Mouse (Mus musculus) cerebellum, adult 11 months (tissue): Measurements from ENCODE around the gene Ctsj.
"Not testable (repeated sequence)": the region's sequence is repeated elsewhere in the genome, so short reads cannot be mapped to it uniquely, and the experiment has no call there.

Experiments
- DNase-seq: peaks from one replicate; pipeline ENCODE4 v3.0.0; 2022

The Ctsj gene

DNA sequence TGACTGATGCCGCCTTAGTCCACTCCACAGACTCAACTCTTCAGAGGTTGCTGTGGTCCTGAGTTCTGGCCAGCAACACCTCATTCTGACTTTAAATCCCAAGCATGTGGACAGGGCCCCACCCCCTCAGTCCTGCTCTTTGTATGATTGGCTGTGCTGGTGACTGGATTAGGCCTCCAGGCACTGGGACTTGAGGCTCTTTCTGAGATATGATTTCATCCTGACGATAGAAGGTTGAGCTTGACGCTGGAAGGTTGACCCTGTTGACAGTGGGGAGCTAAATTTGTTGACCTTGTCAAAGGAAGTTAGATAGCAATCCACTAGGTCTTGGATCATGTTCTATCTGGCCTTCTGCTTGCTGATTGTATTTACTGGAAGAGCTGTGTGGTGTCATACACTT lies at the start of gene Ctsj:
TSS of gene Ctsj (minus strand) at position 101 of the 400 bp plus-strand sequence.
- no peak for DNase-seq

GRCm38 (mm10) chr13:61040531-61040930 lies 34.8 kb upstream of the Ctsj start, which contains the start of gene Ctsq:
Gene Ctsq (minus strand): TSS chr13:61040631.
- no peak for DNase-seq

DNA sequence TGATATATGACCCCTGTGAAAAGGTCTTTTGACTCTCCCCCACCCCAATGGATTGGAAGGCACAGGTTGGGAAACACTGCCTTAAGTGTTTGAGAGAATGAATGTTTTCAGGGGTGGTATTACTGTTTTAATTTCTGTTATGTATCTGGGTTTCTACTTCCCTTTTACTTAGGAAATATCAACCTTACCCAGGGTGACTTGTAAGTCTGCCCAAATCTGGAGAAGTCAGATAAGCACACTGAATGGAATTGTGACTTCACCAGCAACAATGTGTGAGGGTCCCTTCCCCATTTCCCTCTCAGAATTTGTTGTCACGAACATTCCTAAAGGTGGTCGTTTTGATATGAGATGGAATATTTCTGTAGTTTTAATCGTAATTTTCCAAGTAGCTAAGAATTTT lies 17.0 kb upstream of the Ctsj start:
- DNase-seq: no peak

DNA sequence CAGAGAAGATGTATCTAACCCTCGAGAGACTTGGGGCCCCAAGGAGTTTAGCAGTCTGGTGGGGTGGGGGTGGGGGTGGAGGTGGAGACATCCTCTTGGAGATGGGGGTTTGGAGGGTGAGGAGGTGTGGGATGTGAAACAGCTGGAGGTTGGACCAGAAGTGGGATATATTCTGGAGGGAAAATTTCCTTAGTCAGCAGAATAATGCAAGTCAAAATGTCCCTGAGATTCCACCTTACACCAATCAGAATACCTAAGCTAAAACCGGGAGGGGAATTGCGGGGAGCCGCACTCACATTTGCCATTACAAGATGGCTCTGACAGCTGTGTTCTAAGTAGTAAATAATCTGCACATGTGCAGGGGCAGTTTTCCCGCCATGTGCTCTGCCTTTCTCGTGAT lies 16.1 kb upstream of the Ctsj start:
- DNase-seq: no peak

DNA sequence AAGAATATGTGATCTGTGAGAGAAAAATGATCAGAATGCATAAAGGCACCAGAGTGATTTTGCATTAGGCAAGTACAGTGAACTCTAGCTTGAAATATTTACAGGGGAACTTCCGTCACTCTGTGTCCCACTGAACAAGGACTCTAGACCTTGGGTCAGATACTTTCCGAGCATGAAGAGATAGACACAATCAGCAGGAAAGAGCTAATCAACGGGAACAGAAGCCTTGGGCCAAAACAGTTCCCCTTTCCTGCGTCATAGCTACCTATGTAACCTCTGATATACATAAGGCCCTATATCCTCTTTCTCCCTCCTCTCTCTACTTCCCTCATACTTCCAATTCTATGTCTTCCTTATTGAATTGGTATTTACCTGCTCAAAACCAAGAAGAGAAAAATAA lies 4.4 kb upstream of the Ctsj start:
- no peak for DNase-seq

DNA sequence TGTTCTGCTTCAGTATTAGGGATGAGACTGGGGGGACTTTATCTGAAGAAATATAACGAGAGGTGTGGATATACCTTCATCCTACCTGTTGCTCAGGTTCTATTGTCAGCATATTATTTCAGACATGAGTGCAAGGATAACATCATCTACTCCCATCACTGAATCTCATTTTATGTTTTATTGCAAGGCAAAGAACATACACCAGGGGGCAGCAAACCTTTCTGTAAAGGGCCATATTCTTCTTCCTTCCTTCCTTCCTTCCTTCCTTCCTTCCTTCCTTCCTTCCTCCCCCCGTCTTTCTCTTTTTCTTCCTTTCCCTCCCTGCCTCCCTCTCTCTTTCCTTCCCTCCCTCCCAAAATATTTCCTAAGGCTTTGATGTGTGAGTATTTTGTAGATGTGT lies 8.2 kb downstream of the Ctsj start:
- DNase-seq: no peak

- not testable (repeated sequence) for DNase-seq
Observed at GRCm38 (mm10) chr13:60986915-60987314, 18.8 kb downstream of the Ctsj start.

DNA sequence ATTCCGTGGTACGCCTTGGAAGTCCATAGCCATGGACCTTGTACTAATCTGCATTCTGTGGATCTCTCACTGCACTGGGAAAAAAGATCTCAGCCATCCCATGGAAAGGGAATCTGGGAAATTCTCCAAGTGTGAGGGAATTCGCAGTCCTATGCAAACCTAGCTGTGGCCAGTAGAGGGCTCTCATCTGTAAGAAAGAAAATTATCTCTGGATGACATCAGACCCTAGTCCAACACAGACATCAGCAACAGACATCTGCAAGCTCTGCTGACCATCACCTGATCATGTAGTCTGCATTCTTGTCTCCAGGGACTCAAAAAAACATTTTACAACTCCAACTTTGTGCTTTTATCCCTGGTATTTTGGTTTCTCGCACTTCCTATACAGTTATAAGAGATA lies 33.4 kb downstream of the Ctsj start:
- DNase-seq: not testable (repeated sequence)

DNA sequence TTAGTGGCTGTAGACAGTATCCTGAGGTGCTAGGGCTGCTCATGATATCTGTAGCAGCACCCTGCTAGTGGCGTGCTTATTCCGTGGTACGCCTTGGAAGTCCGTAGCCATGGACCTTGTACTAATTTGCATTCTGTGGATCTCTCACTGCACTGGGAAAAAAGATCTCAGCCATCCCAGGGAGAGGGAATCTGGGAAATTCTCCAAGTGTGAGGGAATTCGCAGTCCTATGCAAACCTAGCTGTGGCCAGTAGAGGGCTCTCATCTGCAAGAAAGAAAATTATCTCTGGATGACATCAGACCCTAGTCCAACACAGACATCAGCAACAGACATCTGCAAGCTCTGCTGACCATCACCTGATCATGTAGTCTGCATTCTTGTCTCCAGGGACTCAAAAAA lies 41.8 kb downstream of the Ctsj start:
- not testable (repeated sequence) for DNase-seq

DNA sequence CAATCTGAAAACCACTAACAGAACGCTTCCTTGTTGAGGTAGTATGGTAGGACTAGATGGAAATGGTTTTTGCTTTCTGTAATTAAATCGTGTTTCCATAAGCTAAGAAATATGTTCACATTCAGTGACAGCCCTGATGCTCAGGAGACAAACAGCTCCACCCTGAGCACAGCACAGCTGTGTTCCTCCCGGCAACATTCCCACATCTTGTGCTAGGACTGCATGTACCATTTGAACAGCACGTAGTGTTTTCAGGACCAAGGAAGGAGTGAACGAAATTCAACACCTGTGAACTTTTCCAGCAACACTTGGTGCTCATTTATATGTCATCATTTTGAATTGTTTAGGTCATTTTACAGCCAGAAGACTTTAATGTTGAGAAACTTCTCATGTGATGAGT lies 44.1 kb downstream of the Ctsj start:
- DNase-seq: no peak
